Mouse (Mus musculus): Measurements from ENCODE around the gene Abcd2. TPM values are rescaled to one million over a fixed set of nuclear protein-coding genes. Genes with fewer than 3 reads are reported as not detected.
A peak's percentile ranks its signal among the peaks of the same experiment; 100 is the strongest.

Abcd2 gene
- 7.1 and 15.0 TPM in 2 replicates for polyA plus RNA-seq (2011; ENCODE audit: insufficient read depth, insufficient read length, low replicate concordance, missing spikeins)

DNA sequence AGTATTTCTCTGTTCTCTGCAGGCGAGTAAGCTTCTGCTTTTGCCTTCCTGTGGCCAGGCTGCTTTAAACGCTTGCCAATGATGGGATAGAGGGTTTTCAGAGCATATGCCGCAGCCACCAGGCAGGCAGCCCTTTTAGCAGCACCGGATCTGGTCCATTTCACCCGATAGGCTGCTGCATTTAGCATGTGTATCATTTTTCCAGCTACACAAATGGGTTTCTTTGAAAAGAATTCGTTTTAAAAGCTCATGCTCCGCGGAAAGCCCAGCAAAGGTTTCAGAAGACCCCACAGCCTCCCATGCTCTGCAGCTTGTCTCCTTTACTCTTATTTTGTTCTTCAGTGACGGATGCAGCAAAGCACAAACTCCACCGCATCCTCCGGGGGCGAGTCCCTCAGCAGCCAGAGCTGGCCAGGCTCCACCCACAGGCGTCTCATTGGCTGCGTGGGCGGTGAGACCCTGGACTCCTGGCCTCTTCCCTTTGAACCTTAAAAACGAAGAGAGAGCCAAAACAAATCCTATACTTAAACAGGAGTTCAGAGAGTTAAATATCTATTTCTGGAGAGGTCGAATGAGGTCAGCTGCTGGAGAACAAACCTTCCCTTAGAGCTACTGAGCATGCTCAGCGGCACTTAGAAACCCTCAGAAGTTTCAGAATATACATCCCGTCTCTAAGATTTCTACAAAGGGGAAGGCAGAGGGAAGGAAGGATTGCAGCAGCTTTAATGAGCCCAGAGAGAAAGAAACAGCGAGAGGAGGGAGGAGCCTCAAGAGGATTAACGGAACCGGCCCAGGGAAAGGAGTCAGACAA lies at the start of gene Abcd2:
Abcd2 (minus strand) TSS at position 388 of the 811 bp plus-strand sequence.
- TF ChIP-seq CTCF (IDR thresholded peaks at IDR 0.05; ENCODE audit: control insufficient read depth, insufficient read depth, low read length) (no peak), POLR2A (IDR thresholded peaks at IDR 0.05; ENCODE audit: borderline replicate concordance, control insufficient read depth, low read depth, low read length) (no peak)
- H3K27ac ChIP-seq (ENCODE audit: control insufficient read depth, insufficient read depth, low read depth, low read length, poor library complexity) = peak within 1 kb of the TSS; percentile 82
- peak within 1 kb of the TSS; percentile 74 for H3K4me3 ChIP-seq (replicated peaks; ENCODE audit: control insufficient read depth, low read depth, low read length)
- under 1% methylated on average over 22 of the region's 22 CpGs for WGBS
- H3K4me1 ChIP-seq (ENCODE audit: control insufficient read depth, insufficient read depth, low read length) = no peaks in the 10 kb centered on the region

DNA sequence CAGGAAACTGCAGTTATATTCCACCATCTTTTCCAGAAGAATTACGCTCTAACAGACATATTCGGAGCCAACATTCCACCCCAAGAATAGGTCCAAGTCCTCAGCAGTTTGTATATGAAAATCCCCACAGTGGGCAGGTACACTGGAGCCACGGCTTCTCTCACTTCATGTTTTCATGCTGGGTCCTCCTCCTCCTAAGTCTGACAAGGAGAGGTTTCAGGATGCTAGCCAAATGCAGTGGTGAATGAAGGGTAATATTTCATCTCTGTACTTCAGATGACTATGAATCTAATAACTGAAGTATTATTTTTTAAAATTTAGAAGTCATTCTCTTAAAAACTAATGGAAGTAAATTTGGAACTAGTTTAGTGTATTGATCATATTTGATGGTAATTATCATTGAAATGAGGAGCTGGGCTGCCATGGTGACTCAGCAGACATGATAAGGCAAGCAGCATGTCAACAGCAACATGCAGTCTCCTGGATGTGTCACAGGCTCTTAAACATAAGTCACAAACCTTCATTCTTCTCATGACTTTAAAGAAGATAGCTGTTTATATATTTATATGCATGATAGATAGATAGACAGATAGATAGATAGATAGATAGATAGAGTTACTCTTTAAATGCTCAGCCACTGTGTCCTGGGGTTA lies 49.2 kb upstream of the Abcd2 start:
- WGBS = 81% methylated on average over 3 of the region's 3 CpGs
- H3K27ac ChIP-seq (ENCODE audit: control insufficient read depth, insufficient read depth, low read depth, low read length, poor library complexity) = no peak overlapping the region
- H3K4me1 ChIP-seq (ENCODE audit: control insufficient read depth, insufficient read depth, low read length) = no peaks in the 10 kb centered on the region
- H3K4me3 ChIP-seq (replicated peaks; ENCODE audit: control insufficient read depth, low read depth, low read length) = no peak overlapping the region
- TF ChIP-seq CTCF (IDR thresholded peaks at IDR 0.05; ENCODE audit: control insufficient read depth, insufficient read depth, low read length) = no peak
- no peak for TF ChIP-seq POLR2A (IDR thresholded peaks at IDR 0.05; ENCODE audit: borderline replicate concordance, control insufficient read depth, low read depth, low read length)

DNA sequence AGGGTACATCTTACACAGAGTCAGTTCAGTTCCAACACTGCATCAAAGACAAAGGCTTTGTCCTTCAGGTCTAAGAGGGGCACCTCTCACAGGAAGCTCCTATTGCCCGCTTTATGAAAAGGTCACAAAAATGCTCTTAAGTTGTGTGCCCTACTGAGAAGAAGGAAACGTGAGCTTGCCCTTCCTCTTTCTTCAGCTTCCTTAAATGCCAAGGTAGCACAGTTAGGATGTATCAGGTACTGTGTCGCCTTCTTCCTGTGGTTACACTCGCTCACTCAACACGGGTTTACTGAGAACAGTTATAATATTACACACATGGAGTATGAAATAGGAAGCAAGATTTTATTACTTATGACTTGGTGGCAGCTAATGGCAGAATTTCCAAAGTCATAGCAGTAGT lies 45.7 kb upstream of the Abcd2 start:
- no peaks in the 10 kb centered on the region for H3K4me1 ChIP-seq (ENCODE audit: control insufficient read depth, insufficient read depth, low read length)
- H3K27ac ChIP-seq (ENCODE audit: control insufficient read depth, insufficient read depth, low read depth, low read length, poor library complexity) = no peak overlapping the region
- 13% methylated on average over 5 of the region's 5 CpGs for WGBS
- no peak for TF ChIP-seq POLR2A (IDR thresholded peaks at IDR 0.05; ENCODE audit: borderline replicate concordance, control insufficient read depth, low read depth, low read length)
- no peak for TF ChIP-seq CTCF (IDR thresholded peaks at IDR 0.05; ENCODE audit: control insufficient read depth, insufficient read depth, low read length)
- no peak overlapping the region for H3K4me3 ChIP-seq (replicated peaks; ENCODE audit: control insufficient read depth, low read depth, low read length)

DNA sequence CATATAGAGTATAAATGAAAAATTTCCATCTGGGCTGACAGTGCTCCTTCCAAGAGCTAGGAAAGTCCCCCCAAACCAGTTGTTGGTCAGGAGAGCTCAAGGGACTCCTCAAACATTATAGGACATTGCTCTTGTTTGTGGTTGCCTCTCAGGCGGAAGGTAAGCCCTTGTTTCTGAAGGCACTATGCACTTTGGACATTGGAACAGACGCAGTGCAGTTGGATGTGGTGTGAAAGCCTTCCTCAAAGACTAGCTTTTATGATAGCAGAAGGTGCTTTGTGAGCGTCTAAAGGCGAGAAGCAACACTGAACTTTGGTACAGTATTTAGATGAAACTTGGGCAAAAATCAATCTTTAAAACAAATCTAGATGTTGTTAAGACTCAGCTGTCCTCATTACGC lies 14.9 kb upstream of the Abcd2 start:
- WGBS = 88% methylated on average over 5 of the region's 5 CpGs
- TF ChIP-seq CTCF (IDR thresholded peaks at IDR 0.05; ENCODE audit: control insufficient read depth, insufficient read depth, low read length) = no peak
- no peak for TF ChIP-seq POLR2A (IDR thresholded peaks at IDR 0.05; ENCODE audit: borderline replicate concordance, control insufficient read depth, low read depth, low read length)
- H3K27ac ChIP-seq (ENCODE audit: control insufficient read depth, insufficient read depth, low read depth, low read length, poor library complexity) = no peak overlapping the region
- H3K4me1 ChIP-seq (ENCODE audit: control insufficient read depth, insufficient read depth, low read length) = no peaks in the 10 kb centered on the region; the same call in 1 of the 2 replicates
- H3K4me3 ChIP-seq (replicated peaks; ENCODE audit: control insufficient read depth, low read depth, low read length) = no peak overlapping the region

DNA sequence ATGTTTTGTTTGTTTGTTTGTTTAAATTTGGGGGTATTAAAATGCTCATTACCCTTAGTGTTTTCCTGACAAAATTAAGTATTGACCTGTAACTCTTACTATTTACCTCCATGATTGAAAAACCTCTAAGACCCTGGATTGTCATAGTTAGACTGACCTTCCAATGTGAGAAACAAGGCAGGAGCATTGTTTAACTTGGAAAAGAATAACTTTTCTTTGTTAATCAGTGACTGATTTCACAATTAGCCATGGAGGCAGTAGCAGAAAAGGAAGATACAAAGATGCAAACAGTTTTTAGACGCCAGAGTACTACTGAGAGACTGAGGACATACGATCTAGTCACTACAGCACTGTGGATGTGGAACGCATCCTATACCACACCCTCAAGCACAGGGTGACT lies 11.9 kb upstream of the Abcd2 start:
- Histone ChIP-seq H3K27ac (ENCODE audit: control insufficient read depth, insufficient read depth, low read depth, low read length, poor library complexity) (no peak overlapping the region), H3K4me1 (ENCODE audit: control insufficient read depth, insufficient read depth, low read length) (no peaks in the 10 kb centered on the region; the same call in 1 of the 2 replicates), H3K4me3 (replicated peaks; ENCODE audit: control insufficient read depth, low read depth, low read length) (no peak overlapping the region)
- TF ChIP-seq CTCF (IDR thresholded peaks at IDR 0.05; ENCODE audit: control insufficient read depth, insufficient read depth, low read length) (no peak), POLR2A (IDR thresholded peaks at IDR 0.05; ENCODE audit: borderline replicate concordance, control insufficient read depth, low read depth, low read length) (no peak)
- 73% methylated on average over 3 of the region's 3 CpGs for WGBS

DNA sequence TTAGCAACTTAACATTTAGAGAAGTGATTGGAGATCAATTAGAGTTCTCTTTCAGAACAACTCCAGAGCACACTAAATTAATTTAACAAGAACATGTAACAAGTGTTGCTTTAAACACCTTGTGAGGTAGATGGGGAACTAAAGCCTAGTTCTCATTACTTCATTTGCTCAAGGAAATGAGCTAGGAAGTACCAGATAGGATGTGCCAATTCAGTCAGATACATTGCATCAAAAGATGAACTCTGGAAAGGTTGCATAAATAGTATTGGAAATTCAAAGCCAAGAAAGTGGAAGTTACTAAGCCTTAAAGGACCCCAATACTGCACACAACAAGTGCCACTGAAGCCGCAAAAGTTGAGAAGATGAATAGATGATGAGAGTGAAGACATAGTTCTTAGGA lies 10.9 kb upstream of the Abcd2 start:
- Histone ChIP-seq H3K4me3 (replicated peaks; ENCODE audit: control insufficient read depth, low read depth, low read length) (no peak overlapping the region), H3K4me1 (ENCODE audit: control insufficient read depth, insufficient read depth, low read length) (no peaks in the 10 kb centered on the region; the same call in 1 of the 2 replicates), H3K27ac (ENCODE audit: control insufficient read depth, insufficient read depth, low read depth, low read length, poor library complexity) (no peak overlapping the region)
- TF ChIP-seq CTCF (IDR thresholded peaks at IDR 0.05; ENCODE audit: control insufficient read depth, insufficient read depth, low read length) (no peak), POLR2A (IDR thresholded peaks at IDR 0.05; ENCODE audit: borderline replicate concordance, control insufficient read depth, low read depth, low read length) (no peak)
- 47% methylated on average over 1 of the region's 1 CpGs for WGBS

DNA sequence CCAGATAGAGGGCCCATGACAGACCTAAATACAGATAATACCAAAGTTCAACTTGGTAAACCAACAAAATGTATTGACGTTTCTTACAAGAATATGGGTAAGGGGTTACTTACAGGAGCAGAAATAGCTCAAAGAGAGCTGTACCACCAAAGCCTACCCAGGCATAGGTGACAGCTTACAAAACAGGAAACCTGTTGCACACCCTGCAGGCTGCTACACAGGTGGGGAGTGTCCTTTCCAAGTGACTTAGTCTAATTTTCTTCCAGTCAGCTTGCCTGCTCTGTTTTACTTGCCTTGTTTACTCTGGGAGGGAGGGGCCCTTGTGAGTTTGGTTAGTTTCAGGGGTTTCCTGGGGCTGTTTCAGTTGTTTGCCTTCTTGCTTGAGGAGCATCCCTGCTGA lies 9.2 kb upstream of the Abcd2 start:
- H3K4me1 ChIP-seq (ENCODE audit: control insufficient read depth, insufficient read depth, low read length) = no peaks in the 10 kb centered on the region; the same call in 1 of the 2 replicates
- 92% methylated on average over 1 of the region's 1 CpGs for WGBS
- no peak overlapping the region for H3K4me3 ChIP-seq (replicated peaks; ENCODE audit: control insufficient read depth, low read depth, low read length)
- TF ChIP-seq POLR2A (IDR thresholded peaks at IDR 0.05; ENCODE audit: borderline replicate concordance, control insufficient read depth, low read depth, low read length) = no peak
- TF ChIP-seq CTCF (IDR thresholded peaks at IDR 0.05; ENCODE audit: control insufficient read depth, insufficient read depth, low read length) = no peak
- H3K27ac ChIP-seq (ENCODE audit: control insufficient read depth, insufficient read depth, low read depth, low read length, poor library complexity) = no peak overlapping the region

DNA sequence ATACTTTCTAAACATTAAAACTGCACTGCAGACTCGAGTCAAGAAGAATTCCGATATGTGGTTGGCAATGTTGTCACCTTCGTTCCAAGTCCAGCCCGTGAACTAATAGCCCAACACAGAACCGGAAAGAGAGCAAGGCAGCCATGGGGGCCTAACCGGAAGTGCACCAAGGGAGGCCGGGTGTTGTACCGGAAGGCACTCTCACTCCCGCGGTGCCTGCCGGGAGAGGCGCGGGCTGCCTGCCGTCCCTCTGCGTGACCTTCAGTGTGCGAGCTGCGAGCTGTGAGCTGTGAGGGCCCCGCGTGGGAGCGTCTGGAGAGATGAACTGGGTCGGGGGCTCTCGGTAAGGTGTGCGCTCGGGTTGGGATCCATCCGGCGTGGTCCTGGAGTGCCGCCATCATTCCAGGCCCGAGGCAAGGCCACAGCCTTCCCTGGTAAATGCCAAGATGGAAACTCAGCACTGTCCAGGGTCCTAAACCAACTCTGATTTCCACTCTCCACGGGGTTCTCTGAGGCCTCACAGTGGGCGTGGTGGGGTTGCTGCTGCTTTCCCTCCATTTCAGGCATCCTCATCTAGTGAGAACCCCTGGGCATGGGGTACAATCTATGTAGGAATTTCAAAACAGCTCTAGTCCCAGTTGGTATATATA lies 7.8 kb upstream of the Abcd2 start, which contains the start of gene CN725425:
CN725425 (plus strand) TSS at position 239 of the 650 bp plus-strand sequence.
- TF ChIP-seq CTCF (IDR thresholded peaks at IDR 0.05; ENCODE audit: control insufficient read depth, insufficient read depth, low read length) (no peak), POLR2A (IDR thresholded peaks at IDR 0.05; ENCODE audit: borderline replicate concordance, control insufficient read depth, low read depth, low read length) (no peak)
- WGBS = 89% methylated on average over 30 of the region's 30 CpGs

More for the DNA sequence above, 7.8 kb upstream of the Abcd2 start, which contains the start of gene CN725425:
- Histone ChIP-seq H3K27ac (ENCODE audit: control insufficient read depth, insufficient read depth, low read depth, low read length, poor library complexity) (no peak within 1 kb of the TSS), H3K4me3 (replicated peaks; ENCODE audit: control insufficient read depth, low read depth, low read length) (no peak within 1 kb of the TSS), H3K4me1 (ENCODE audit: control insufficient read depth, insufficient read depth, low read length) (no peaks in the 10 kb centered on the region; the same call in 1 of the 2 replicates)
